Mouse (Mus musculus) heart, embryonic 11.5 days (tissue): Measurements from ENCODE around the gene Osbpl11. TPM values are rescaled to one million over a fixed set of nuclear protein-coding genes. Genes with fewer than 3 reads are reported as not detected.
"Not testable (repeated sequence)": the region's sequence is repeated elsewhere in the genome, so short reads cannot be mapped to it uniquely, and the experiment has no call there.

ENCODE experiments used
- ATAC-seq: fragments of 200-750 bp; cut with Nextera tagmentation; replicated peaks from 2 replicates; pipeline ENCODE4 v1.8.0; 2017; ENCODE audit warnings: moderate library complexity; ENCODE audit not compliant: insufficient number of reproducible peaks, low FRiP score, low TSS enrichment
- H3K27ac ChIP-seq: fragments of 300-500 bp; sonication (generic); 2 replicates; pipeline ENCODE4 v1.5.1; 2014; ENCODE audit warnings: mild to moderate bottlenecking, low read depth, low read length
- H3K27me3 ChIP-seq: fragments of 300-500 bp; sonication (generic); 2 replicates; pipeline ENCODE4 v1.6.1; 2014; ENCODE audit warnings: mild to moderate bottlenecking, low read length, mixed read lengths; ENCODE audit not compliant: control insufficient read depth, insufficient read depth
- H3K36me3 ChIP-seq: fragments of 300-500 bp; sonication (generic); 2 replicates; pipeline ENCODE4 v1.6.1; 2014; ENCODE audit warnings: mild to moderate bottlenecking, low read length, moderate library complexity, mixed read lengths; ENCODE audit not compliant: control insufficient read depth, insufficient read depth
- H3K4me1 ChIP-seq: fragments of 300-500 bp; sonication (generic); 2 replicates; pipeline ENCODE4 v1.6.1; 2014; ENCODE audit warnings: low read length; ENCODE audit not compliant: control insufficient read depth, insufficient read depth
- H3K4me2 ChIP-seq: fragments of 300-500 bp; sonication (generic); 2 replicates; pipeline ENCODE4 v1.6.1; 2014; ENCODE audit warnings: mild to moderate bottlenecking, moderate library complexity
- H3K4me3 ChIP-seq: fragments of 300-500 bp; sonication (generic); 2 replicates; pipeline ENCODE4 v1.5.1; 2014; ENCODE audit warnings: low read depth, low read length
- H3K9ac ChIP-seq: fragments of 300-500 bp; sonication (generic); 2 replicates; pipeline ENCODE4 v1.6.1; 2014; ENCODE audit warnings: mild to moderate bottlenecking, low read depth, low read length, moderate library complexity
- H3K9me3 ChIP-seq: fragments of 300-500 bp; sonication (generic); replicated peaks from 2 replicates; pipeline ENCODE4 v1.6.1; 2016; ENCODE audit warnings: low read length; ENCODE audit not compliant: control insufficient read depth
- WGBS: fragments of 180-500 bp; shearing (Covaris S2); extraction: QIAGEN DNeasy Blood & Tissue Kit; methylation state at CpG from one replicate; pipeline ENCODE4 v1.1.7; 2014; ENCODE audit not compliant: insufficient replicate concordance; 5-methylcytosine and 5-hydroxymethylcytosine counted together
- polyA plus RNA-seq: library from polyadenylated mRNA; unstranded; fragments of >200 nt; fragmentation: Nextera tagmentation; extraction: Ambion mirVana; gene quantifications from 2 replicates; pipeline ENCODE4 v1.2.1, GENCODE M21; 2014

The Osbpl11 gene
- polyA plus RNA-seq, 1 experiment from 2014 or later, result 15.1 TPM

DNA sequence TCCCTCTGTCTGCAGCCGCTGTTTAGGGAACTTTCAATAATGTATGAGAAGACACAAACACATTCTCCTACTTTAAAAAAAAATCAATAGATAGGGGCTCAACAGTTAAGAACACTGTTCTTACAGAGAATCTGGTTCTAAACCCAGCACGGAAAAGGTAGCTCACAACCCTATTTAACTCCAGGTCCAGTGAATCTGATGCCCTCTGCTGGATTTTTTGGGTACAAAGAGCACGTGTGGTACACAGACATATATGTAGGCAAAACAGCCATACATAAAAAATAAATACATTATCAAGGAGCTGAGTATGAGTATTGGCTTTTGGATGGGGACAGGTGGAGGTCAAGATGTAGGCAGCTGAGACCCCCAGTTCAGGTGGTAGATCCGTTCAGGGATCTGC lies 29.9 kb upstream of the Osbpl11 start:
- Histone ChIP-seq H3K27ac (no peak overlapping the region), H3K9me3 (no peaks in the 10 kb centered on the region), H3K27me3 (no peaks in the 10 kb centered on the region), H3K36me3 (no peaks in the 10 kb centered on the region), H3K4me3 (no peak overlapping the region), H3K4me2 (no peak overlapping the region), H3K4me1 (no peaks in the 10 kb centered on the region), H3K9ac (no peak overlapping the region)
- ATAC-seq, result no peak
- WGBS, result 53% methylated on average over 4 of the region's 4 CpGs

DNA sequence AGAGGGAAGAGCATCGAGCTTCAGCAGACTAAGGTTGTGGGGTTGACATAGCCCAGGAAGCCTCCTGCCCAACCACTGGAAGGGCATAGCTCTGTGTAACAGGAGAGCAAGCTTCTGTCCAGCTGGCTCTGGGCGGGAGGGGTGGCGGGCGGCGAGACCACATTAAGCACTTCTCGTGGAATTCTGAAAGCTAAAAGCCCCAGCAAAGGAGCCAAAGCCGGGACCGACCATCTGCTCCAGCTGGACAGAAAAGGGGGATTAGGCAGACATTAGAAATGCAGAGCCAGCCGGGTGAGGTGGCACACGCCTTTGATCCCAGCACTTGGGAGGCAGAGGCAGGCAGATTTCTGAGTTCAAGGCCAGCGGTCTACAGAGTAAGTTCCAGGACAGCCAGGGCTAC lies 26.9 kb upstream of the Osbpl11 start:
- H3K9me3 ChIP-seq, result no peaks in the 10 kb centered on the region
- H3K4me3 ChIP-seq, result no peak overlapping the region
- H3K4me2 ChIP-seq, result no peak overlapping the region
- H3K27ac ChIP-seq, result no peak overlapping the region
- no peak overlapping the region for H3K9ac ChIP-seq
- no peak for ATAC-seq
- no peaks in the 10 kb centered on the region for H3K4me1 ChIP-seq
- H3K27me3 ChIP-seq, result no peaks in the 10 kb centered on the region
- 86% methylated on average over 11 of the region's 11 CpGs for WGBS
- no peaks in the 10 kb centered on the region for H3K36me3 ChIP-seq

DNA sequence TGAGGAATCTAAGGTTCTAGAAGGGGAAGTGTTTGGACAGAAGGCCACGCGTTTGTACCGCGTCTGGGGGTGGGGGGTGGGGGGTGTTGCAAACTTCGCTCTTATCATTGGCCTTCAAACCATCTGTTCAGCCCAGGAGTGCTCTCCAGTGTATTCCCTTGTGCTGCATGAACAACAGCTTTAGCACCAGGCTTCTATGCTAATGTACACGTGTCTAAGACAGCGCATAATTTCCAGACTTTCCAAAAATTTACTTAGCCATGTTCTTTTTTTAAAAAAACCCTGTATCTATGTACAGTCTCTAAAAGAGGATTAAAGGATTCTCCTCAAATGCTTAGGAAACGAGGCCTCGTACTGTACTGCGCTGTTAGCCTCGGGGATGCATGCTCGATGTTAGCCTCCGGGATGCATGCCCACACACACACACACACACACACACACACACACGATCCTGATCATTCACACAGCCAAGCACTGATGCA lies 26.2 kb upstream of the Osbpl11 start:
- Histone ChIP-seq H3K4me2 (no peak overlapping the region), H3K4me3 (no peak overlapping the region), H3K27ac (no peak overlapping the region), H3K9me3 (no peaks in the 10 kb centered on the region), H3K4me1 (no peaks in the 10 kb centered on the region), H3K36me3 (no peaks in the 10 kb centered on the region), H3K27me3 (no peaks in the 10 kb centered on the region), H3K9ac (no peak overlapping the region)
- 81% methylated on average over 14 of the region's 14 CpGs for WGBS
- ATAC-seq, result no peak

DNA sequence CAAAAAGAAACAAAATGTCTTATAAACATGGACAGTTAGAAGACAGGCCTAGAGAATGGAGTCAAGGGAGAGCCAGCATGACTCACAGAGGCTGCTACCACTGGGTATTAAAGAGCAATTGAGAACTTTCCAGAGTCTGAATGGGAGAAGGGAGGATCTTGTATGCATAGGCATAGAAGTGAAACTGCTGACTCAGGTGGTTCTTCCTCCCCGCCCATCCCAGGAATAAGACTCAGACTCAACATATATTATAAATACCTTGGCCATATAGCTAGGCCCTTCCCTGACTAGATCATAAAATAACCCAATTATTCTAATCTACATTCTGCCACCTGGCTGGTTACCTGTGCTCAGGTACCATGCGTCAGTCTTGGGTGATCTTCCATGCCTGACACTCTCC lies 25.5 kb upstream of the Osbpl11 start:
- 84% methylated on average over 2 of the region's 2 CpGs for WGBS
- Histone ChIP-seq H3K36me3 (no peaks in the 10 kb centered on the region), H3K4me1 (no peaks in the 10 kb centered on the region), H3K9ac (no peak overlapping the region), H3K9me3 (no peaks in the 10 kb centered on the region), H3K4me2 (no peak overlapping the region), H3K27me3 (no peaks in the 10 kb centered on the region), H3K27ac (no peak overlapping the region), H3K4me3 (no peak overlapping the region)
- ATAC-seq, result no peak

DNA sequence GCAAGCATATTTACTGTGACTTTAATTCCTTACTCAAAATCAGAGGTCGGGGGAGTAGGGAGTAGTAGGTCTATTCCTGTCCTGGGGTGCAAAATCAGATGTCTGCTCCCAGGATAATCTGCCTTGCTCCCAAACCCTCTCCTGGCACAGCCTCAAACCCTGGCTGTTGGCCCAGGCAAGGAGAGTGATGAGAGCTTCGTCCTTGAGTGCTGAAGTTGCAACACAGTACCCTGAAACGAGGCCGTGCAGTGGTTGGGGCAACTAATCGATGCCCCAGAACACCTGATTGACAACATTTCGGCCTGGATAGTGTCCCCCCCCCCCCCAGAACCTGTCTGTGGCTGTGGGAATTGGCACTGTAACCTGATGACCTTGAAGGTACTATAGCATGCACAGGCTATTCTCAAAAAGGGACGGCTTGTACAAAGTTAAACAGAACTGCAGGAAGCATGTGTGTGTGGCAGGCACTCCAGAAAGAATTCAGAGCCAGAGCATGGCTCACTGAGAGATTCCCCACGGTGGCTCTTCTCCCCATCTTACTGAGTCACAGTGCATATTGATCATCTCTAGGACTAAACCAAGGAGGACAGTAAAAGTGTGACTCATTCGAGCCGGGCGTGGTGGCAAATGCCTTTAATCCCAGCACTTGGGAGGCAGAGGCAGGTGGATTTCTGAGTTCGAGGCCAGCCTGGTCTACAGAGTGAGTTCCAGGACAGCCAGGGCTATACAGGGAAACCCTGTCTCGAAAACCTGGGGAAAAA lies 21.4 kb upstream of the Osbpl11 start:
- Histone ChIP-seq H3K27me3 (no peaks in the 10 kb centered on the region), H3K27ac (no peak overlapping the region), H3K9ac (no peak overlapping the region), H3K4me2 (no peak overlapping the region), H3K9me3 (no peaks in the 10 kb centered on the region), H3K36me3 (no peaks in the 10 kb centered on the region), H3K4me1 (no peaks in the 10 kb centered on the region), H3K4me3 (no peak overlapping the region)
- 70% methylated on average over 13 of the region's 13 CpGs for WGBS
- ATAC-seq, result no peak

DNA sequence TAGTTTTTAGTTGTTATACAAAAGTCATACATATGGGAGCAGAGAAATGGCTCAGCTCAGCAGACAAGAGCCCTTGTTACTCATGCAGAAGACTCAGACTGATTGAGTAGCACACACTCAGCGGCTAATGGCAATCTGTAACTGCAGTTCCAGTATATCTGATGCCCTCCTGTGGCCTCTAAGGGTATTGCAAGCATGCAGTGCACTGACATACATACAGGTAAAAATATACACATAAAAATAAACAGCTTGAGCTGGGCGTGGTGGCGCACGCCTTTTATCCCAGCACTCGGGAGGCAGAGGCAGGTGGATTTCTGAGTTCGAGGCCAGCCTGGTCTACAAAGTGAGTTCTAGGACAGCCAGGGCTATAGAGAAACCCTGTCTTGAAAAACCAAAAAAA lies 18.6 kb upstream of the Osbpl11 start:
- H3K9ac ChIP-seq, H3K4me3 ChIP-seq, H3K27ac ChIP-seq, H3K9me3 ChIP-seq, H3K4me1 ChIP-seq, H3K36me3 ChIP-seq, H3K4me2 ChIP-seq, ATAC-seq, H3K27me3 ChIP-seq: not testable (repeated sequence)
- 66% methylated on average over 6 of the region's 6 CpGs for WGBS

DNA sequence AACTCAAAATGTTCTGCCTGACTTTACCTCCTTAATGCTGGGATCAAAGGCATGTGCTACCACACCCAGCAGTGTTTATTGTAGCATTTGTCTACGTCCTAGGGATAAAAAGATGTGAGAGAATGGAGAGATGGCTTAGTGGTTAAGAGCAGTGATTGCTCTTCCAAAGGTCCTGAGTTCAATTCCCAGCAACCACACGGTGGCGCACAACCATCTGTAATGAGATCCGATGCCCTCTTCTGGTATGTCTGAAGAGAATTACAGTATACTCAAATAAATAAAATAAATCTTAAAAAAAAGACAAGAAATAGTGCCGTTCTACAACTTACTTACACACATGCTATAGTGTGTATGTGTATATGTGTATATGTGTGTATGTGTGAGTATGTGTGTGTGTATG lies 17.3 kb upstream of the Osbpl11 start:
- no peak overlapping the region for H3K4me3 ChIP-seq
- WGBS, result 32% methylated on average over 5 of the region's 5 CpGs
- no peaks in the 10 kb centered on the region for H3K9me3 ChIP-seq
- H3K4me2 ChIP-seq, result no peak overlapping the region
- no peak for ATAC-seq
- no peaks in the 10 kb centered on the region for H3K36me3 ChIP-seq
- no peaks in the 10 kb centered on the region for H3K27me3 ChIP-seq
- no peak overlapping the region for H3K9ac ChIP-seq
- no peak overlapping the region for H3K27ac ChIP-seq
- no peaks in the 10 kb centered on the region for H3K4me1 ChIP-seq

DNA sequence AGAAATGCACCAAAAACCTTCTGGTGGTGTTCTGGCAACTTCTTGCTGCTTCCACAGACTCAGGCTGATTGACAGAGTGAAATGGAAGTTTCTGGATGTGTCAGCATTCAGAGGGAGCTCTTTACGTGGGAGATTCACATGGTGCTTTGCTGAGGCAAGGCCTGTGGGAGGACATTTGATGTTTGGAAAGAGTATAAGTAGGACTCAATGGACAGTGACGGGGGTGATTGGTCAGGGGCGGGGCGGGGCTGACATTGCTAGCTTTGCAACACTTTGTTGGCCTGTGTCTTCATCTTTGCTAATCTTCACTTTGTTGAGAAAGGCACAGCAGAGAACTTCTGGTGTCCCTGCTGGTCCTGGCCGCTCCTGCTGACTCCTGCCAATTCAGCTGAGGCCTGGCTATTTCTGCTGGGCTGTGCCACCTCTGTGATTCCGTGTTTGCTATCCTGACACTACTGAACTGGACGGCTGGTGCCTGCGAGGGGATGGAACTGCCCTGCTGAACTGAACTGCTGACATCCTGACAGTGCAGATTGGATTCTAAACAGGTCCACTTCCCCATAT lies 15.3 kb upstream of the Osbpl11 start:
- H3K9ac ChIP-seq, result no peak overlapping the region
- H3K36me3 ChIP-seq, result no peaks in the 10 kb centered on the region
- no peak for ATAC-seq
- H3K27me3 ChIP-seq, result no peaks in the 10 kb centered on the region
- no peaks in the 10 kb centered on the region for H3K4me1 ChIP-seq
- no peak overlapping the region for H3K4me2 ChIP-seq
- WGBS, result 69% methylated on average over 8 of the region's 8 CpGs
- no peaks in the 10 kb centered on the region for H3K9me3 ChIP-seq
- H3K27ac ChIP-seq, result no peak overlapping the region
- H3K4me3 ChIP-seq, result no peak overlapping the region
